Mouse (Mus musculus) heart, adult 2 months (tissue): ENCODE data around the gene Tacc2. TPM values are rescaled to one million over a fixed set of nuclear protein-coding genes. Genes with fewer than 3 reads are reported as not detected.

Experiments used
- DNase-seq, 2 experiments: peaks; one replicate each; pipeline ENCODE4 v3.0.0; 2021
- H3K27ac ChIP-seq: fragments of 200-600 bp; 2 replicates; pipeline ENCODE4 v1.8.1; 2022
- H3K27me3 ChIP-seq: fragments of 200-500 bp; 2 replicates; pipeline ENCODE4 v1.6.1; 2012; ENCODE audit warnings: mild to moderate bottlenecking, low read length, inconsistent platforms, mixed read lengths; ENCODE audit not compliant: control insufficient read depth, insufficient read depth
- H3K36me3 ChIP-seq: fragments of 200-500 bp; 2 replicates; pipeline ENCODE4 v1.6.1; 2012; ENCODE audit warnings: low read length, inconsistent platforms; ENCODE audit not compliant: control insufficient read depth, insufficient read depth
- H3K4me1 ChIP-seq: fragments of 200-500 bp; 2 replicates; pipeline ENCODE4 v1.6.1; 2011; ENCODE audit warnings: low read length; ENCODE audit not compliant: control insufficient read depth, insufficient read depth
- H3K4me3 ChIP-seq: fragments of 200-600 bp; 2 replicates; pipeline ENCODE4 v1.8.1; 2022
- H3K79me2 ChIP-seq: fragments of 200-500 bp; replicated peaks from 2 replicates; pipeline ENCODE4 v1.6.1; 2012; ENCODE audit warnings: mild to moderate bottlenecking, inconsistent platforms, low read length, moderate library complexity, mixed read lengths; ENCODE audit not compliant: control insufficient read depth, insufficient read depth
- H3K9ac ChIP-seq: fragments of 200-500 bp; 2 replicates; pipeline ENCODE4 v1.6.1; 2012; ENCODE audit warnings: low read depth, mild to moderate bottlenecking, control low read depth, inconsistent platforms, low read length, mixed read lengths
- CTCF ChIP-seq: fragments of 200-600 bp; IDR thresholded peaks from 2 replicates; pipeline ENCODE4 v1.8.1; 2022; ENCODE audit warnings: antibody characterized with exemption, mild to moderate bottlenecking, moderate library complexity
- EP300 ChIP-seq: fragments of 200-500 bp; IDR thresholded peaks from 2 replicates; pipeline ENCODE4 v1.6.1; 2011; ENCODE audit warnings: low read depth, low read length, control low read depth; ENCODE audit not compliant: insufficient read depth
- POLR2A ChIP-seq: fragments of 200-500 bp; IDR thresholded peaks from 2 replicates; pipeline ENCODE4 v1.6.1; 2011; ENCODE audit warnings: mild to moderate bottlenecking, low read depth, low read length, control low read depth; ENCODE audit not compliant: insufficient read depth
- whole genome bisulfite sequencing: fragments of 180-500 bp; shearing (Covaris S2); methylation state at CpG from one replicate; pipeline ENCODE4 v1.1.7; 2018; 5-methylcytosine and 5-hydroxymethylcytosine counted together
- intact Hi-C: fragments of 180-260 bp; cut with DNase I; formaldehyde crosslinking; loops from one replicate; pipeline ENCODE4 v1.15.1; 2025
- polyA plus RNA-seq: library from polyadenylated mRNA; depleted of rRNA; stranded (reverse); fragments of >200 nt; gene quantifications from 2 replicates; pipeline ENCODE4 v1.2.3, GENCODE M21; 2012
- total RNA-seq, 2 experiments: library from RNA; stranded (reverse); gene quantifications; 2 replicates each; pipeline ENCODE4 v1.2.3; 2021

Gene Tacc2
- total and polyA plus RNA-seq, 3 experiments, result 117 to 480 (median 339) TPM

DNA sequence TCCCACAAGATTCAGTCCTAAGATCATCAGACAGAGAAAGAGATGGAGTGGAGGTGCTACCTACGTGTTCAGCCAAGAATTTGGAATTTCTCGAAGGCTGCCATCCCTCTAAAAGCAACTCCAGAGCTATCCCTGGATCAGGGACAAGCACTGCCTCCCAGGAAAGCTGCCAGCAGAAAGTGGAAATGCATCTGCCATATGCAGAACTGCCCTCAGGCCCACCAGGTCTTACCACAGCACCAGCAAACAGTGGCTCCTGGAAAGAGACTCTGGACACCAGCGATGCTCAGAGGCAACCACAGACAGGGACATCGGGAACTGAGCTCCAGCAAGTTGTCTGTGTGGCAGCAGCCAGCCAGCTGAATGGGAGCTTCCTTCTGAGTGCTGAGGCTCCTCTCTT, 45.1 kb downstream of the Tacc2 start:
- Histone ChIP-seq H3K27me3 (no peaks in the 10 kb centered on the region), H3K79me2 (no peaks in the 10 kb centered on the region), H3K4me1 (peaks cover 17% of the 10 kb centered on the region), H3K9ac (no peak overlapping the region), H3K36me3 (no peaks in the 10 kb centered on the region), H3K27ac (no peak overlapping the region), H3K4me3 (no peak overlapping the region)
- WGBS, result 61% methylated on average over 4 of the region's 4 CpGs
- intact Hi-C loops, result no loop called here
- no peak for TF ChIP-seq CTCF
- TF ChIP-seq EP300, result no peak
- TF ChIP-seq POLR2A, result no peak
- no peak for DNase-seq

GRCm38 (mm10) chr7:130624299-130624698, 47.1 kb downstream of the Tacc2 start:
- no peaks in the 10 kb centered on the region for H3K27me3 ChIP-seq
- TF ChIP-seq CTCF, result no peak
- TF ChIP-seq EP300, result no peak
- TF ChIP-seq POLR2A, result no peak
- H3K27ac ChIP-seq, result no peak overlapping the region
- intact Hi-C loops, result no loop called here
- H3K79me2 ChIP-seq, result no peaks in the 10 kb centered on the region
- no peak overlapping the region for H3K4me3 ChIP-seq
- H3K4me1 ChIP-seq, result peaks cover 19% of the 10 kb centered on the region
- WGBS, result 93% methylated on average over 9 of the region's 9 CpGs
- H3K9ac ChIP-seq, result no peak overlapping the region
- H3K36me3 ChIP-seq, result 0 out of 2 replicates have a peak, but pooled peaks cover 2% of the 10 kb centered on the region
- DNase-seq, result no peak

- H3K27ac ChIP-seq, result no peak overlapping the region
- intact Hi-C loops, result no loop called here
- no peaks in the 10 kb centered on the region for H3K79me2 ChIP-seq
- no peak for DNase-seq
- 0 out of 2 replicates have a peak, but pooled peaks cover 2% of the 10 kb centered on the region for H3K36me3 ChIP-seq
- H3K4me3 ChIP-seq, result no peak overlapping the region
- no peaks in the 10 kb centered on the region for H3K27me3 ChIP-seq
- WGBS, result 89% methylated on average over 7 of the region's 7 CpGs
- H3K9ac ChIP-seq, result no peak overlapping the region
- TF ChIP-seq EP300, result no peak
- no peak for TF ChIP-seq CTCF
- no peak for TF ChIP-seq POLR2A
- peaks cover 19% of the 10 kb centered on the region for H3K4me1 ChIP-seq
Measured at GRCm38 (mm10) chr7:130625361-130625760, 48.1 kb downstream of the Tacc2 start.

- Histone ChIP-seq H3K79me2 (no peaks in the 10 kb centered on the region), H3K36me3 (peaks cover 5% of the 10 kb centered on the region; the same call in 1 of the 2 replicates), H3K27me3 (no peaks in the 10 kb centered on the region), H3K9ac (no peak overlapping the region), H3K27ac (no peak overlapping the region), H3K4me1 (peaks cover 17% of the 10 kb centered on the region), H3K4me3 (no peak overlapping the region)
- TF ChIP-seq EP300, result no peak
- no peak for TF ChIP-seq POLR2A
- no peak for TF ChIP-seq CTCF
- intact Hi-C loops, result no loop called here
- 12% methylated on average over 1 of the region's 1 CpGs for WGBS
- no peak for DNase-seq
Measured at GRCm38 (mm10) chr7:130628601-130629000, 51.4 kb downstream of the Tacc2 start.

DNA sequence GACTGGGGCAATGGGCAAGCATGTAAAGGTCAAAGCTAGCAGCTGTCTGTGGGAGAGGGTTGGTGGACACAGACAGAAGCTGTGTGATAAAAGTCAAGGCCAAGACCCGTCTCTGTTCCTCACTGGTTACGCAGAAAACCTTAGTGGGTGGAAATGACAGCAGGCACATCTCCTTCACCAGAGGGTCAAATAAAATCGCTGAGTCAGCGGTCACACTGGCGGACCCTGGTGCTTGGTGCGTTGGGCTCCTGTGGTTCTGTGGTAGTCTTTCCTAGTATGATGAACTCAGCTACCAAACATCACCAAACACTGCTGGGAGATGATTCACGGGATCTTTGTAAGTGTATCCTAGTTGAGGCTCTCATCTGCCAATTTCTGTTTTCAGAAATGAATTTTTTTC, 52.8 kb downstream of the Tacc2 start:
- Histone ChIP-seq H3K36me3 (peaks cover 5% of the 10 kb centered on the region; the same call in 1 of the 2 replicates), H3K9ac (no peak overlapping the region), H3K27ac (no peak overlapping the region), H3K4me3 (no peak overlapping the region), H3K79me2 (no peaks in the 10 kb centered on the region), H3K4me1 (peaks cover 11% of the 10 kb centered on the region), H3K27me3 (no peaks in the 10 kb centered on the region)
- no peak for DNase-seq
- WGBS, result 92% methylated on average over 7 of the region's 7 CpGs
- intact Hi-C loops, result no loop called here
- no peak for TF ChIP-seq CTCF
- TF ChIP-seq POLR2A, result no peak
- no peak for TF ChIP-seq EP300

DNA sequence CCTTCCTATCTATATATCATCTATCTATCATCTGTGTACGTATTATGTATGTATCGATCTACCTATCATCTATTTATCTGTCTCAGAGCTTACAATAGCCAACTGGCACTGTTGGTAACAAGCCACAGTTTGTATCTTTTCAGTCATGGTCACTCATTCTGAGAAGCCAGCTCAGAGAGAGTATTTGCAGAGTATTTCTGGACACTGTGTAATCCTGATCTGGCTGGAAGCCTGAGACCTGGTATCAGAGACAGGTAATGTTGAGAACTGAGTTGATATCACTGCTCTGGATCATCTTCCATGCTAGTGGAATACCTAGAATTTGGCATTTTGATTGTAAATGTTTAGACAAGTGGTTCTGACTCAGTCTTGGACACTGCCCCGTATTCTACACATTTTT, 53.7 kb downstream of the Tacc2 start:
- Histone ChIP-seq H3K79me2 (no peaks in the 10 kb centered on the region), H3K36me3 (peaks cover 5% of the 10 kb centered on the region; the same call in 1 of the 2 replicates), H3K9ac (no peak overlapping the region), H3K27ac (peak overlapping the region; percentile 15; the same call in 1 of the 2 replicates), H3K4me3 (no peak overlapping the region), H3K27me3 (no peaks in the 10 kb centered on the region), H3K4me1 (peaks cover 11% of the 10 kb centered on the region)
- no peak for DNase-seq
- intact Hi-C loops, result no loop called here
- 92% methylated on average over 3 of the region's 3 CpGs for WGBS
- TF ChIP-seq EP300 (no peak), CTCF (no peak), POLR2A (no peak)
